Mouse (Mus musculus) c-Kit-negative CD71-positive TER-119-positive erythroid progenitor cells, embryonic 14.5 days (primary cell): ENCODE measurements around the gene Hivep3.

Experiments used
- DNase-seq: peaks from one replicate; pipeline ENCODE4 v3.0.0-alpha.2; 2013; ENCODE audit warnings: low read depth, low spot score

The Hivep3 gene

DNA sequence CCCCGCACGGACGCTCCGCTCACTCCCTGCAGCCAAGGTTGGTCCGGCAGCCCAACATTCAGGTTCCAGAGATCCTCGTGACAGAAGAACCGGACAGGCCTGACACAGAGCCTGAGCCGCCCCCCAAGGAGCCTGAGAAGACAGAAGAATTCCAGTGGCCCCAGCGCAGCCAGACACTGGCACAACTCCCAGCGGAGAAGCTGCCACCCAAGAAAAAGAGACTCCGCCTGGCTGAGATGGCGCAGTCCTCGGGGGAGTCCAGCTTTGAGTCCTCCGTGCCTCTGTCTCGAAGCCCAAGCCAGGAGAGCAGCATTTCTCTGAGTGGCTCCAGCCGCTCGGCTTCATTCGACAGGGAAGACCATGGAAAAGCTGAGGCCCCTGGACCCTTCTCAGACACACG lies 363.4 kb downstream of the Hivep3 start:
- no peak for DNase-seq

DNA sequence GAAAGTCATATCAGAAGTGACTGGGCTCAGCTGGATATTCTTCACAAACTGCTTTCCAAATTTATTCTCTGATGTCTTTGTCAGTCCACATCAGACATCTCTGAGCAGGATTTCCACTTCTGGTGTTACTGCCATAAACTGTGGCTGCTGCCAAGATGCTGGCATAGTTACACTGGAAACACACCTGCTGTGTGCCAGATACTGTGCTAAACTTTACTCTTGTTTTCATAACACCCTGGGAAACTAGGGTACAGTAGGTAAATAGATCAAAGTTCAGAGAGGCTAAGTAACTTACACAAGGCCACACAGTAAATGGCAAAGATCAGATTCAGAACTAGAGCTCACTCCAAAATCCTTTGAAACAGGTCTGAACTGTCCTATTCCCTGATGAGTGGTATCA lies 367.6 kb downstream of the Hivep3 start:
- DNase-seq, result no peak

DNA sequence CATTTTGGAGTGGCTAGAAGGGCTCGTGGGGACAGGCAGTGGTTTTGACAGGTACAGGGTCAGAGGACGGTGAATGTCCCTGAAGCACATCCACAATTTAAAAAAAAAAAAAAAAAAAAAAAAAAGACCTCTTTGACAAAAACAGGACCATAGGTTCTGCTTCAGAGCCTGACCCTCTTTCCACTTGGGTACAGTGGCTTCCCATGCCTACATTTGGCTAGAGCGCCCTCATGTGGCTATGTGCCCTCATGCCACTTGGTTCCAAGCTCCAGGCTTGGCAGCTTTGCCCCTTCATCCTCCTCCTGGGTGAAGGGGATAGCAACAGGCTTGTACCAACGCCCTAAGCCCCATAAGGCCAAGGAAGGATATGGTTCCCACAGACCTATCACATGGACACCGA lies 371.0 kb downstream of the Hivep3 start:
- DNase-seq, result no peak

GRCm38 (mm10) chr4:120106362-120106761 lies 372.8 kb downstream of the Hivep3 start:
- no peak for DNase-seq

DNA sequence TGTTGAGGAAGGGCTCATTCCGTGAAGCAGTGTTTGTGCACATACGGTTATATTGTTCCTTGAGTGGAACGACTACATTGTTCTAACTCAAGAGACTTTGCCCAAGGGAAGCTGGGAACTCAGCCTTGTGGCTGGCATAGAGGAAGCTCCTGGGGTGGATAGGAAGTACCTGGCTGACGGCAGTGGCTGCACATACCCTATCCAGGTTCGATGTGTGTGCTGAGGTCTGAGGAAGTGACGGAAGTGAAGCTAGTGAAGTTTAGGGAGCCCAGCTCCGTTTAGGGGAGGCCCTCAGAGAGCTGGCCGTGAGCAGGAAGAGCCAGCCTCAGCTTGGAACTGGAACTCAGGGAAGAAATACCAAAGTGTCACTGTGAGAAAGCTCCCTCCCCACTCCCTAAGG lies 374.2 kb downstream of the Hivep3 start:
- no peak for DNase-seq

- DNase-seq, result no peak
These were observed 381.9 kb downstream of the Hivep3 start for GRCm38 (mm10) chr4:120115516-120115915.

DNA sequence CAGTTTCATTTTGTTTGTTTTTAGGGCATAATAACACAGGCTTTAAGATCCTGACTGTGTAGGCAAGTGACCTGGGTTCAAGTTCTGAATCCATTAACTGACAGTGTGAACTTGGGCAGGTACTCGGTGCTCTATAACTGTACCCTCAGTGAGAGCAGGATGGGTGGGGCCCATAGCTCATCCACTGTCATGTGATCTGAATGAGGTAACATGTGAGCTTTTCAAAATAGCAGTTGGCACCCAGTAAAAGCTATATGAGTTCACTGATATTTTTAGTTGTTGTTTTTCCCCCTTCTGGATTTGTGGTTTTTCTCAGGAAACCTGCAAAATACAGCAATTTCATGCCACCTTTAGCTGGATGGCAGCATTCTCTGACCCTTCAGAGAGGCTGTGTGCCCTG lies 382.7 kb downstream of the Hivep3 start:
- DNase-seq, result no peak

DNA sequence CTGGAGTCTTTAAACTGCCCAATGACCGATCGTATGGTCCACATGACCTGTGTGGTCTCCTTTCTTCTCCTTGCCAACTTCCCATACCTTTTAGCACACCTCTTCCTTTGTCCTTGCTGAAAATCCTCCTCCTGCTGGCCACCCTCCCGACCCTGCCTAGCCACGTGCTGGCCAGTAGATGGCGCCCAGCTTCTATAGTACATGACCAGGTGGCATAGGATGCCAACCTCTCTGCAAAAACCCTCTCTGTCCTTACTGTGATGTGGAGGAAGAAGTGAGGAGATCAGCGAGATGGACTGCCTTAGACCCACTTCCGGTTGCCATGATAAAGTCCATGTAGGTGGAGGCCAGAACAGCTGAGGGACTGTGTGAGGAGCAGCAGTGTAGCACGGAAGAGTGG lies 386.7 kb downstream of the Hivep3 start:
- DNase-seq, result no peak

- DNase-seq, result no peak
These were observed 391.1 kb downstream of the Hivep3 start for GRCm38 (mm10) chr4:120124656-120125055.

- no peak for DNase-seq
These were observed 392.5 kb downstream of the Hivep3 start for GRCm38 (mm10) chr4:120126047-120126446.

GRCm38 (mm10) chr4:120127333-120127732 lies 393.7 kb downstream of the Hivep3 start:
- DNase-seq, result no peak

- DNase-seq, result no peak
These were observed 394.4 kb downstream of the Hivep3 start for GRCm38 (mm10) chr4:120128033-120128432.

DNA sequence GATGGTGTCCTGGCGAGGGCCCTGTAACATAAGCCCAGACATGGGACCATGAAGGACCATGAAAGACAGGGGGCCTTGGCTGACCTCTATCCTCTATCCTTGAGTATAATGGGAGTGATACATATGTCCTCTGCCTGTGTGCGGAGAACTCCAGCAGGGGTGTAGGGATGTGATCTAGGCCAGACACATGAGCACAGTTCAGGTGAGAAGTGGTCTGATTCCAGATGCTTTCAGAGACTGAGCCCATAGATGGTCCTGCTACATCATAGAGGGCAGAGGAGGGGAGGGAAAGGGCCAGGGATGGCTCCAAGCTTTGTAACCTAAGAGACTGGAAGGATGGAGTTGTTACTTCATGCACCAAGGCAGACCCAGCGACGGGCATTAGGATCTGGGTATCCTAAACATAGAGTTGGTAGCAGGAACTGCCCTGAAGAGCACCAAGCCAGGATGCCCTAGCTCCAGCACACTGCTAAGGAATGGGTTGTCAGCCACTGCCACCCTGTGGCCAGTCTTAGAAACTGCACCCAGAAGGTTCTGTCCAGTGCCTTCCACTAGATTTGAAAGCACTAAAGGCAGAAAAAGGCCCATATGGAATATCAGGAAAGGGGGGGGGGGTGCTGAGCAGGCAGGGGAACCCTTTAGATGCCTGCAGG lies 395.8 kb downstream of the Hivep3 start:
- DNase-seq, result no peak

- no peak for DNase-seq
These were observed 397.3 kb downstream of the Hivep3 start for GRCm38 (mm10) chr4:120130926-120131325.

GRCm38 (mm10) chr4:120131441-120132220 lies 398.0 kb downstream of the Hivep3 start:
- DNase-seq, result no peak

DNA sequence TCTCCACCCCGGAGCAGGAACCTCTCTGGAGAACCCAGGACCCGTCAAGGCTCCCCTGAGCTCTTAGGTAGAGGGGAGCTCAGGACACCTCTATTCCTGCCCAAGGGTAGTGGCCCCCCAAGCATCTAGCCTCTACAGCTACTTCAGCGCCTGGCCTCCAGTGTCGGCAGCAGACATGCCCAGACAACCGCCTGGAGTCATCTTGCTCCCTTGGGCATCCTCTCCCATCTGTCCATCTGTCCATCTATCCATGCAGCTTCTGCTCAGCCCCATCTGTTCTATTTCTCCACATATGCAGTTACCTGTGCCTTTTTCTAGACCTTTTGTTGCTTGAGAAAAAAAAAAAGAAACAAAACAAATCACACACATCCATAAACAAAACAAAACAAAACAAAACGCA lies 400.6 kb downstream of the Hivep3 start:
- no peak for DNase-seq

DNA sequence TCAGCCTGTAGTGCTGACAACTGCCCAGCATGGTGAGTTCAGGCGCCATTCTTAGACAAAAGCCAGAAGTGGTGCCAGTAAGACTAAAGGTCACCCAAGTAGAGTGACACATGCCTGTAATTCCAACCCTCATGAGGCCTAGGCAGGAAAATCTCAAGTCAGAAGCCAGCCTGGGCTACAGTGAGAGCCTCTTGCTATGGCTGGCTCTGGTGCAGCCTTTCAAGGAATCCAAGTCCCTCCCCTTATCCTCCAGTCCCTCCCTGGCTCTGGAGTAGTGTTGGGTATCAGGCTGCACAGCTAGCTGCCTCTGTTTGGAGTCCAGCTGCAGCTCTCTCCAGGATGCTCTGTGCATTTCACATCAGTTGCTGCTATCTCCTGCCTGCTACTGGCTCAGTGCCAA lies 408.2 kb downstream of the Hivep3 start:
- DNase-seq, result no peak

GRCm38 (mm10) chr4:120142905-120143304 lies 409.3 kb downstream of the Hivep3 start:
- DNase-seq, result no peak

DNA sequence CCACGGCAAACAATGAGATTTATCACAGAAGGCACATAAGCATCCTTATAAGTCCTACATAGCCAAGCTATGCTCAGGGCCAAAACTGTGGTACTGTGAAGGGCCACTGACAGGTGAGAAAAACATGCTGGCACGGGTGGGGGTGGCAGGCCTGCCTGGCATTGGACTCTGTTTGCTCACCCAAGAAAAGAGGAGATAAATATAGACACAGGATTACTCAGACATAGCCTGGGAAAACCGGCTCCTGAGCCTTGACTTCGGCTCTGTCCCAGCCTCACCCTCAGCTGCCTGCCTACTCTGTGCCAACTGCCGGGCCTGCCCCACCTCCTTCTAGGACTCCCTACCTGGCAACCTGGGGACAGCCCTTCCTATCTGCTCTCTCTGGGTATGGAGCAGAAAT lies 410.8 kb downstream of the Hivep3 start:
- DNase-seq, result no peak

- DNase-seq, result no peak
These were observed 412.3 kb downstream of the Hivep3 start for GRCm38 (mm10) chr4:120145931-120146330.

GRCm38 (mm10) chr4:120148291-120149141 lies 414.9 kb downstream of the Hivep3 start:
- no peak for DNase-seq

DNA sequence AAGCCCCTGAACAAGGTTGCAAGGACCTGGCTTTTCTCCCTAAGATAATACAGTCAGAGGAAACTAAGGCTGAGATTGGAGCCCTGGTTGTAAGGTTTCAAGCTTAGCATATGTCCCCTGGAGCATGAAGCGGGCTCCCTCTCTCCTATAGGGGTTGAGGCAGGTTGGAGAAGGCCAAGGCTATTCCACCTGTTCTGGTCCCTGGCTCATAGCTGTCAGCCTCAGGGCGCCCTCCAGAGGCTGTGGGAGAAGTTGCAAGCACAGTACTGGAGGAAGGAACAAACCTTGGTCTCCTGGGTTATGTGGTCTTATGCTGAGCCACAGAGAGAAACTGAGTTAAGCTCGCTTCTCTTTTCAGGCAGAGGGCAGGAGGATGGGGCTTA lies 415.5 kb downstream of the Hivep3 start:
- DNase-seq, result no peak
